Mouse (Mus musculus): ENCODE measurements around the gene Msi2.
A peak's percentile ranks its signal among the peaks of the same experiment; 100 is the strongest.

The Msi2 gene

GRCm38 (mm10) chr11:88539637-88540478 lies 178.5 kb downstream of the Msi2 start:
- DNase-seq (ENCODE audit: low spot score) = no peak

GRCm38 (mm10) chr11:88538710-88539340 lies 179.5 kb downstream of the Msi2 start:
- DNase-seq (ENCODE audit: low spot score) = no peak

- no peak for DNase-seq (ENCODE audit: low spot score)
Observed at GRCm38 (mm10) chr11:88537344-88537743, 181.0 kb downstream of the Msi2 start.

DNA sequence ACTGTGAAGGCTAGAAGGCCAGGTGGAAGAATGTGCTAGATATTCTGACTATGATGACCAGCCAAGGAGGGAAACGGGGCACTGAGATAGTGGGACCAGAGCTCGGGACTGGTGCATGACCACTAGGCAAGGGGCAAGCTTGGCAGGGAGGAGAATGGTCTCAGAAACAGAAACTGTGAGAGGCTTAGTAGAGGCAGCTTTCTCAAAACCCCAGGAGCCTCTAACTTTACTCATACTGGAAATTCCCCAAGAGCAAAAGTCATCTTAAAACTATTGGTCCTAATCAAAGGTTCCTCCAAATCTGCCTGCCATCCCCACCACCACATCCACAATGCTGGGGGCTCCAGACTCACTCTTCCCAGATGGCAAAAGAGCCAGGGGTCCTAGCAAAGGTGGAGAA lies 181.5 kb downstream of the Msi2 start:
- DNase-seq (ENCODE audit: low spot score) = no peak

- DNase-seq (ENCODE audit: low spot score) = no peak
Observed at GRCm38 (mm10) chr11:88534331-88534929, 183.9 kb downstream of the Msi2 start.

DNA sequence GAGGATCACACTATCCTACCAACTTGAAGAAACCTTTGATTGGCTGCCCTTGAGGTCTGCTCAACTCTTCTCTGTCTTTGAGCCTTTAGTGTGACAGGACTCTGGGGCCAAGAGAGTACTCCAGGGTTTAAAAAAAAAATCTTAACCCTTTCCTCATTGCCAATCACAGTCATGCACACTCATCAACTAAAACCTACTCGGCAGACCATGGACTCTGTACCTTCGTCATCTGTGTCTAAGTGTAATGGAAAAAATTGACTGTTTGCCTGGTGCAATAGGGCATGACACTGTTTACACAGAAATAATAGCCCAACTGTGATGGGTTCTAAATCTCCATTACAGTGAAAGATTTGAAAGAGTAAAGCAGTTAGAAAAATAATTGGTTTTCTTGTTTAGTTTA lies 186.3 kb downstream of the Msi2 start:
- no peak for DNase-seq (ENCODE audit: low spot score)

DNA sequence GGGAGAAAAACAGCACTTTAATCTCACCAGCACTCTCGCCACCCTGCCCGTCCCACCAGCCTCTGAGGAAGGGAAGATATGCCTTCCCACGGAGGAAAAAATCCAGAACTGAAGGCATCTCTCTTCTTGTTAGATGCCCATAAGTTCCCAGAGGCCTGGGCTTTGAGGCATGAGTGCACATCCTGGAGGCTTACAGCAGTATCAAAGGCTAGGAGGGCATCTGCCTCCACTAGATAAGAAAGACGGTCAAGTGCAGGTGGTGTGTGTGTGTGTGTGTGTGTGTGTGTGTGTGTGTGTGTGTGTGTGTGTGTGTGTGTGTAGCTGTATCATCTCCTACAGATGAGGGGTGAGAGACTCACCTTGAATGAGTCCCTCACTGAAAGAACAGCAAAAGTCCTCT lies 188.3 kb downstream of the Msi2 start:
- peak; percentile 44 for DNase-seq (ENCODE audit: low spot score)

DNA sequence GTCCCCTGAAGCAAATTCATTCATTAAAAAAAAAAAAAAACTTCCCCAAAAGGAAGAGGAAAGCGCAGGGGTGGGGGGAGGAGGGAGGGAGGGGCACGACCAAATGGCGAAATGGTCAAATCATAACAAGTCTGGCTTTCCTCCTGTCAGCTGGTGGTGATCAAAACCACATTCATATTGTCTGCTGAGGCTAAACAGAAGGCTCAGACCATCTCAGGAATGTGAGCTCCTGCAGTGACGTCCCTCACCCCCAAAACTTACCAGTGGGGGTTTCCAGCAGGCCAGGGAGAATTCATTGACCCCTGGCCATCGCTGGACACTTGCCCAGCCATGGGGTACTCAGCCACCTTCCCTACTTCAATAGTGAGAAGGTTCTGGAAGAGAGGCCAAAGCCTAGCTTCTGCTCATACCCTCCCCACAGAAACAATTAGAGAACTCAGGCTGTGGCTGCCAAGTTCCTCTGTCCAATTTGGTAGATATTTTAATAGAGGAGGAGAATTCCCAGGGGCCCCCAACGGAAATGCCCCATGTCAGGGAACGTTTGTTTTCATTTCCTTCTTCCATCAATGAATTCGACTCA lies 189.7 kb downstream of the Msi2 start:
- no peak for DNase-seq (ENCODE audit: low spot score)

DNA sequence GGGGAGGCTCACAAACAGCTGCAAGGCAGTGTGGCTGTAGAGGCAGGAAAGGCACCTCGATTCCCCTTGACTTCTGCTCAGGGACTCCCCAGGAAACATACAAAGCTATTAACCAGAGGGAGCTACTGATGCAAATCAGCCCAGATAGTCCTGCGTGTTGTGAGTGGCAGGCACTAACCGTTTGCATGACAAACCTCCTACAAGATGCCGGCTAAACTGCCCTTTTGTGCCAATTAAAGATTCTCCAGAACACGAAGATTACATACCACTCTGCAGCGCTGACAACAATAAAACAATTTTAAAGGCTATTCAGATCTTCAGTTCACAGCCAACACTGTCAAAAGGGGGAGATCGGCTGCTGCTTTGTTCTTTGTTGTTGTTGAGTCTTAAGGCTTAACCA lies 191.6 kb downstream of the Msi2 start:
- no peak for DNase-seq (ENCODE audit: low spot score)

DNA sequence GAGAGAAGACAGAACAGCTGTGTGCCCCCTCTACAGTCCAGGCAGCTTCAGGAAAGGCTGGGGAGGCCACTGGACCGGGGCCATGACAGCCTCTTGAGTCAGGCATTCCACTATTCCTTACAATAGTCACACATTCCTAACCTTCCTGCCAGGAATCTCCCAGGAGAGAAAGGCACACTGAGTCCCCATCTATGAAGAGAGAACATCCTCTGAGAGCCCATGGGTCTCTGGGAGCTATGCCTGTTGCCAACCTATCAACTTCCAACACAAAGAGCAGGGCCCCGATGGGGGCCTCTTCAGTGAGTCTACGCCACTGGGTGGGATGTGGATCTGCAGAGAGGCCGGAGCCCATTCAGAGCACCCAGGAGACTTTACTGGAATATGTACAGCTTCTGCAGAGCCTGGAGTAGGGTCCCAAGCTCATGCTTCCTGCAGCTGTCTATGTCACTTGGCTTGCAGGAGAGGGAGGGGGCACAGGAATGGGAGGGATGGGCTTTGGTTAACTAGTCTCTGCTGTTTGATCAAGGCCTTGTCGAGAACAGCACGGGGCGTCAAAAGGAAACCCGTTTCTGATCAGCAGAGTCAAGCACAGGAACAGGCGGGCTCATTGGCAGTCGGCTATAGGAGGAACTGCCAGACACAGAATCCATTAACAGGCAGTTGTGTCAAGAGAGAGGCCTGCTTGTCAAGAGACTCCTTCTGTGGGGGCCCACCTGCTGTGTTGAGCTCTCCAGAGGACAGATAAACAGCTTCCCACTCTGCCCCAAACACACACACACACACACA lies 193.3 kb downstream of the Msi2 start:
- DNase-seq (ENCODE audit: low spot score) = no peak

DNA sequence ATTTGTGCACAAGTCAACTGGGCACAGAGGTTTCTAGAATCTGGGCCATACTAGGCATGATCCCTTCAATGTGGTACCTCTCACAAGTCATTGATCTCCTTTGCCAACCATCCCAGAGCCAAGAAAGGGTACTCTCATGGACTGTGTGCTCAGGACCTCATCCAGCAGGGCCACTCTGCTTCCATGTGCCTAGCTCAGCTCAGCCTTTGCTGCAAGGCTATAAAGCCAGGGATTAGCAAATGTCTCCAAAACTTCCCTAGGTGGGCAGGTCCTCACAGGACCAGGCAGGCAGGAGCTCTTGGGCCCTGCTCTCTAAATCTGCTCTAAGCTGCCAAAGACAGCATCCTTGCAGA lies 193.9 kb downstream of the Msi2 start:
- no peak for DNase-seq (ENCODE audit: low spot score)

- DNase-seq (ENCODE audit: low spot score) = no peak
Observed at GRCm38 (mm10) chr11:88523921-88524320, 194.4 kb downstream of the Msi2 start.

DNA sequence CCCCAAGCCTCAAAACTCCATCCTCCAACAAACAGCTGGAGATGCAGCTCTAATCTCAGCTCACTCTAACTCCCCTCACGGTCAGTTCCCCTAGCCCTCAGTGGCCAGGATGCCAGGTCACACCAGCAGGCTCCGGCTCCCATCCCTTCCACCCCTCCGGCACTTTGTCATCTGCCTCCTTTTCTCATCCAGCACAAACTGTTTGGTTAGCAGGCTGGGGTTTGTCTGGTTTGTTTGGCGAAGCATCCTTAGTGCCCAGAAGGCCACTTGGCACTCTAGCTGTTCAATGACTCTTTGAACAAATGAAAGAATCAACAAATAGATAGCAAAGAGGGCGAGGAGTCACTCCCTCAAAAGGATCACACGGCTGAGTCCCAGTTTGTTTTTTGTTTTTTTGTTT lies 194.8 kb downstream of the Msi2 start:
- no peak for DNase-seq (ENCODE audit: low spot score)

DNA sequence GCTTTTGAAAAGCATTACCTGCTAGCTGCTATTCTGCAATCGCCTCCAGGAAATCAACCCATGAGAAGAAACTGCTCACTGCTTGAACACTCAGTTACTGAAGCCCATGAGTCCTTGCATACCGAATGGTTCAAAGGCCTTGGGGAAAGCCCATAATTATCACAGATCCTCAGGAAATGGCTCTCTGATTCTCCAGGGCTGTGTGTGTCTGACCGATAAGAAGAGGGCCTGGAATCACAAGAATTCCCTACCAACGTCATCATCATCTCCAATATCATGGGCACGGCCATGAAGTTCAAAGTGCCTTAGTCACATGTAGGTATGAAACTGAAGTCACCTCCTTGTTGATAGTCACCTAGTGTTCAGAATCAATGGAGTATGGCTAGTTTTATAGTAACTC lies 196.2 kb downstream of the Msi2 start:
- no peak for DNase-seq (ENCODE audit: low spot score)

GRCm38 (mm10) chr11:88520951-88521730 lies 197.2 kb downstream of the Msi2 start:
- DNase-seq (ENCODE audit: low spot score) = no peak

GRCm38 (mm10) chr11:88518361-88518760 lies 200.0 kb downstream of the Msi2 start:
- DNase-seq (ENCODE audit: low spot score) = no peak

GRCm38 (mm10) chr11:88516596-88517485 lies 201.5 kb downstream of the Msi2 start:
- DNase-seq (ENCODE audit: low spot score) = no peak

GRCm38 (mm10) chr11:88515736-88516583 lies 202.4 kb downstream of the Msi2 start:
- DNase-seq (ENCODE audit: low spot score) = no peak

DNA sequence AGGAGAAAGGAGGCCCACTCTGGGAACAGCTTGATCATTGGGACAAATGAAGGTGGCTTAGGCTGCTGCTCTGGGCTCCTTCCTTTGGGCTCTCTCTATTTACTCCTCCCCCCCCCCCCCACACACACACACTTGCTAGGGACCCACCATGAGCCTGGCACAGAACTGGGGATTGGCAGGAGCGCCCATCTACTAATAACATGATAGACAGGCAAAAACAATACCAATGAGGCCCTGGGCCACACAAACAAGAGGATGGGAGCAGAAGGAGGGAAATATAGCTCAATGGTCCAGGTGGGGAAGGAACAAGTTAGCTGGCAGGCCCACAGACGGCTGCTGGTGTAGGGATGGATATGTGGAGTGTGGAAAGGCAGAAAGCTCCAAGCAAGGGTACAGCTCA lies 203.0 kb downstream of the Msi2 start:
- DNase-seq (ENCODE audit: low spot score) = no peak
